Mouse (Mus musculus): ENCODE measurements around the gene P2rx6. TPM values are rescaled to one million over a fixed set of nuclear protein-coding genes. Genes with fewer than 3 reads are reported as not detected.
"Not testable (repeated sequence)": the region's sequence is repeated elsewhere in the genome, so short reads cannot be mapped to it uniquely, and the experiment has no call there.

P2rx6 gene
- polyA plus RNA-seq, 1 experiment from 2014 or later = 0.60 TPM

GRCm38 (mm10) chr16:17536584-17536983 is 25.1 kb upstream of the P2rx6 start:
- Histone ChIP-seq H3K27ac (no peak overlapping the region), H3K4me3 (no peak overlapping the region), H3K4me2 (no peak overlapping the region), H3K9ac (no peak overlapping the region), H3K9me3 (replicated peaks) (no peaks in the 10 kb centered on the region), H3K27me3 (peaks cover 15% of the 10 kb centered on the region), H3K36me3 (no peaks in the 10 kb centered on the region), H3K4me1 (replicated peaks) (peaks cover 4% of the 10 kb centered on the region)
- ATAC-seq (replicated peaks; ENCODE audit: insufficient number of reproducible peaks, insufficient read depth, low FRiP score, low read depth) = no peak
- 84% methylated on average over 3 of the region's 3 CpGs for WGBS

GRCm38 (mm10) chr16:17542632-17543031 is 19.1 kb upstream of the P2rx6 start:
- no peak for ATAC-seq (replicated peaks; ENCODE audit: insufficient number of reproducible peaks, insufficient read depth, low FRiP score, low read depth)
- H3K27ac ChIP-seq = no peak overlapping the region
- 60% methylated on average over 2 of the region's 2 CpGs for WGBS
- H3K27me3 ChIP-seq = peaks cover 16% of the 10 kb centered on the region
- no peaks in the 10 kb centered on the region for H3K36me3 ChIP-seq
- no peak overlapping the region for H3K4me3 ChIP-seq
- no peak overlapping the region for H3K4me2 ChIP-seq
- no peaks in the 10 kb centered on the region for H3K4me1 ChIP-seq (replicated peaks)
- no peak overlapping the region for H3K9ac ChIP-seq
- H3K9me3 ChIP-seq (replicated peaks) = no peaks in the 10 kb centered on the region

GRCm38 (mm10) chr16:17552837-17553236 is 8.8 kb upstream of the P2rx6 start:
- H3K9me3 ChIP-seq (replicated peaks) = no peaks in the 10 kb centered on the region
- no peaks in the 10 kb centered on the region for H3K36me3 ChIP-seq
- WGBS = 62% methylated on average over 7 of the region's 7 CpGs
- no peak for ATAC-seq (replicated peaks; ENCODE audit: insufficient number of reproducible peaks, insufficient read depth, low FRiP score, low read depth)
- no peak overlapping the region for H3K4me2 ChIP-seq
- H3K27ac ChIP-seq = no peak overlapping the region
- no peak overlapping the region for H3K9ac ChIP-seq
- H3K27me3 ChIP-seq = no peaks in the 10 kb centered on the region
- no peak overlapping the region for H3K4me3 ChIP-seq
- peaks cover 22% of the 10 kb centered on the region for H3K4me1 ChIP-seq (replicated peaks)

GRCm38 (mm10) chr16:17553910-17554685 is 7.6 kb upstream of the P2rx6 start:
- Histone ChIP-seq H3K4me2 (peak overlapping the region; percentile 68), H3K27me3 (no peaks in the 10 kb centered on the region), H3K9ac (peak overlapping the region; percentile 32; the same call in 1 of the 2 replicates), H3K4me1 (replicated peaks) (peaks cover 34% of the 10 kb centered on the region), H3K27ac (peak overlapping the region; percentile 75), H3K36me3 (no peaks in the 10 kb centered on the region), H3K9me3 (replicated peaks) (no peaks in the 10 kb centered on the region), H3K4me3 (peak overlapping the region; percentile 34)
- peak; percentile 85 for ATAC-seq (replicated peaks; ENCODE audit: insufficient number of reproducible peaks, insufficient read depth, low FRiP score, low read depth)
- WGBS = 8% methylated on average over 18 of the region's 18 CpGs

- Histone ChIP-seq H3K9ac (peak overlapping the region; percentile 32; the same call in 1 of the 2 replicates), H3K4me3 (peak overlapping the region; percentile 34), H3K4me2 (peak overlapping the region; percentile 68), H3K27ac (peak overlapping the region; percentile 75), H3K4me1 (replicated peaks) (peaks cover 37% of the 10 kb centered on the region)
- ATAC-seq (replicated peaks; ENCODE audit: insufficient number of reproducible peaks, insufficient read depth, low FRiP score, low read depth) = 0 out of 2 replicates have a peak, but pooled peaks have one; percentile 23
- H3K27me3 ChIP-seq; H3K9me3 ChIP-seq (replicated peaks); H3K36me3 ChIP-seq: not testable (repeated sequence)
- 18% methylated on average over 4 of the region's 4 CpGs for WGBS
Measured at GRCm38 (mm10) chr16:17554702-17555101, 7.0 kb upstream of the P2rx6 start.

GRCm38 (mm10) chr16:17556180-17556579 is 5.5 kb upstream of the P2rx6 start:
- no peak for ATAC-seq (replicated peaks; ENCODE audit: insufficient number of reproducible peaks, insufficient read depth, low FRiP score, low read depth)
- no peak overlapping the region for H3K9ac ChIP-seq
- H3K27ac ChIP-seq = no peak overlapping the region
- no peaks in the 10 kb centered on the region for H3K36me3 ChIP-seq
- peaks cover 42% of the 10 kb centered on the region for H3K4me1 ChIP-seq (replicated peaks)
- H3K4me2 ChIP-seq = no peak overlapping the region
- 0 out of 2 replicates have a peak, but pooled peaks cover 6% of the 10 kb centered on the region for H3K27me3 ChIP-seq
- no peak overlapping the region for H3K4me3 ChIP-seq
- H3K9me3 ChIP-seq (replicated peaks) = no peaks in the 10 kb centered on the region
- WGBS = 78% methylated on average over 4 of the region's 4 CpGs

GRCm38 (mm10) chr16:17556907-17557306 is 4.8 kb upstream of the P2rx6 start:
- 54% methylated on average over 4 of the region's 4 CpGs for WGBS
- H3K4me2 ChIP-seq = no peak overlapping the region
- no peak for ATAC-seq (replicated peaks; ENCODE audit: insufficient number of reproducible peaks, insufficient read depth, low FRiP score, low read depth)
- H3K4me1 ChIP-seq (replicated peaks) = peaks cover 49% of the 10 kb centered on the region
- H3K27ac ChIP-seq = no peak overlapping the region
- no peaks in the 10 kb centered on the region for H3K9me3 ChIP-seq (replicated peaks)
- H3K4me3 ChIP-seq = no peak overlapping the region
- H3K9ac ChIP-seq = no peak overlapping the region
- H3K27me3 ChIP-seq = 0 out of 2 replicates have a peak, but pooled peaks cover 6% of the 10 kb centered on the region
- no peaks in the 10 kb centered on the region for H3K36me3 ChIP-seq

GRCm38 (mm10) chr16:17557947-17558480 is 3.7 kb upstream of the P2rx6 start:
- H3K4me3 ChIP-seq = no peak overlapping the region
- H3K9ac ChIP-seq = no peak overlapping the region
- H3K27ac ChIP-seq = no peak overlapping the region
- 0 out of 2 replicates have a peak, but pooled peaks cover 6% of the 10 kb centered on the region for H3K27me3 ChIP-seq
- H3K4me1 ChIP-seq (replicated peaks) = peaks cover 54% of the 10 kb centered on the region
- no peaks in the 10 kb centered on the region for H3K9me3 ChIP-seq (replicated peaks)
- H3K36me3 ChIP-seq = no peaks in the 10 kb centered on the region
- under 1% methylated on average over 5 of the region's 5 CpGs for WGBS
- ATAC-seq (replicated peaks; ENCODE audit: insufficient number of reproducible peaks, insufficient read depth, low FRiP score, low read depth) = no peak
- H3K4me2 ChIP-seq = peak overlapping the region; percentile 46

GRCm38 (mm10) chr16:17558811-17559210 is 2.9 kb upstream of the P2rx6 start:
- 5% methylated on average over 5 of the region's 5 CpGs for WGBS
- peaks cover 52% of the 10 kb centered on the region for H3K4me1 ChIP-seq (replicated peaks)
- H3K27me3 ChIP-seq = 0 out of 2 replicates have a peak, but pooled peaks cover 6% of the 10 kb centered on the region
- no peak overlapping the region for H3K9ac ChIP-seq
- H3K4me3 ChIP-seq = no peak overlapping the region
- no peaks in the 10 kb centered on the region for H3K9me3 ChIP-seq (replicated peaks)
- peak overlapping the region; percentile 46 for H3K4me2 ChIP-seq
- H3K27ac ChIP-seq = peak overlapping the region; percentile 1; the same call in 1 of the 2 replicates
- no peaks in the 10 kb centered on the region for H3K36me3 ChIP-seq
- ATAC-seq (replicated peaks; ENCODE audit: insufficient number of reproducible peaks, insufficient read depth, low FRiP score, low read depth) = peak; percentile 19; the same call in 1 of the 2 replicates

- H3K9ac ChIP-seq = no peak overlapping the region
- no peaks in the 10 kb centered on the region for H3K36me3 ChIP-seq
- H3K4me3 ChIP-seq = no peak overlapping the region
- H3K9me3 ChIP-seq (replicated peaks) = no peaks in the 10 kb centered on the region
- H3K27me3 ChIP-seq = 0 out of 2 replicates have a peak, but pooled peaks cover 6% of the 10 kb centered on the region
- WGBS = 71% methylated on average over 9 of the region's 9 CpGs
- H3K27ac ChIP-seq = no peak overlapping the region
- peak overlapping the region; percentile 46; the same call in 1 of the 2 replicates for H3K4me2 ChIP-seq
- peaks cover 45% of the 10 kb centered on the region for H3K4me1 ChIP-seq (replicated peaks)
- no peak for ATAC-seq (replicated peaks; ENCODE audit: insufficient number of reproducible peaks, insufficient read depth, low FRiP score, low read depth)
Measured at GRCm38 (mm10) chr16:17559396-17560027, 2.2 kb upstream of the P2rx6 start.

- Histone ChIP-seq H3K27ac (peak within 1 kb of the TSS; percentile 54), H3K27me3 (peaks cover 11% of the 10 kb centered on the region), H3K36me3 (no peaks in the 10 kb centered on the region), H3K4me2 (peak within 1 kb of the TSS; percentile 77), H3K4me3 (peak within 1 kb of the TSS; percentile 41), H3K9me3 (replicated peaks) (no peaks in the 10 kb centered on the region), H3K4me1 (replicated peaks) (peaks cover 34% of the 10 kb centered on the region), H3K9ac (peak within 1 kb of the TSS; percentile 44)
- WGBS = 3% methylated on average over 22 of the region's 22 CpGs
- ATAC-seq (replicated peaks; ENCODE audit: insufficient number of reproducible peaks, insufficient read depth, low FRiP score, low read depth) = peak; percentile 60; the same call in 1 of the 2 replicates
Measured at GRCm38 (mm10) chr16:17561128-17561750, 446 bp upstream of the P2rx6 start, which contains the start of gene Lrrc74b. Gene Lrrc74b, minus strand, starts transcription at chr16:17561247.

All from heart, embryonic 15.5 days (tissue).